Mouse (Mus musculus) thymus, adult 2 months (tissue): ENCODE data around the gene Krt81.

Source experiments
- CTCF ChIP-seq: fragments of 200-500 bp; IDR thresholded peaks from 2 replicates; pipeline ENCODE4 v1.5.1; 2012; ENCODE audit warnings: mild to moderate bottlenecking, control low read depth, low read length, moderate library complexity, borderline replicate concordance; ENCODE audit not compliant: control insufficient read depth, poor library complexity, insufficient read depth; ENCODE audit errors: extremely low read depth
- POLR2A ChIP-seq: fragments of 200-500 bp; IDR thresholded peaks from 2 replicates; pipeline ENCODE4 v1.6.1; 2012; ENCODE audit warnings: mild to moderate bottlenecking, low read length, control low read depth, moderate library complexity; ENCODE audit not compliant: control insufficient read depth, poor library complexity, insufficient read depth; ENCODE audit errors: extremely low read depth

GRCm38 (mm10) chr15:101479666-101480060, 16.1 kb upstream of the Krt81 start:
- TF ChIP-seq CTCF (no peak), POLR2A (no peak)
